Mouse (Mus musculus): Measurements from ENCODE around the gene Mthfr. TPM values are rescaled to one million over a fixed set of nuclear protein-coding genes. Genes with fewer than 3 reads are reported as not detected.
"Not testable (repeated sequence)": the region's sequence is repeated elsewhere in the genome, so short reads cannot be mapped to it uniquely, and the experiment has no call there.

Mthfr gene
- polyA plus RNA-seq, 1 experiment from 2014 or later: 18.7 TPM

DNA sequence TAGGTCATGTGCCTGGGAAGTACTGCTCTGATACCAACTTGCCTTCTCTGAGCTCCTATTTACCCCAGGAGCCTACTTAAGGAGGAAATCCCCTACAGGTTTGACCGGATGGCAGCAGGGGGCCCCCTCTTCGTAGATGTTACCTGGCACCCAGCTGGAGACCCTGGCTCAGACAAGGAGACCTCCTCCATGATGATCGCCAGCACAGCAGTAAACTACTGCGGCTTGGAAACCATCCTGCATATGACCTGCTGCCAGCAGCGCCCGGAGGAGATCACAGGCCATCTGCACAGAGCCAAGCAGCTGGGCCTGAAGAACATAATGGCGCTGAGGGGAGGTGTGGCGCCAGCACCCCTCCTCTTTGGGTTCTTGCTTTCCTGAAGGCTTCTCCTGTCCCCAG lies 4.5 kb downstream of the Mthfr start:
- H3K9ac ChIP-seq (ENCODE audit: low read length); H3K27ac ChIP-seq (replicated peaks; ENCODE audit: low read depth, low read length); DNase-seq (ENCODE audit: low spot score); ATAC-seq (ENCODE audit: insufficient number of reproducible peaks, low FRiP score, low TSS enrichment, low read depth); H3K4me3 ChIP-seq (ENCODE audit: low read depth, low read length); H3K36me3 ChIP-seq (ENCODE audit: control insufficient read depth, insufficient read depth, low read length); H3K9me3 ChIP-seq (ENCODE audit: control insufficient read depth, low read length); H3K4me2 ChIP-seq (ENCODE audit: low read depth, severe bottlenecking); H3K27me3 ChIP-seq (ENCODE audit: control insufficient read depth, insufficient read depth, low read length): not testable (repeated sequence)
- 85% methylated on average over 6 of the region's 8 CpGs for WGBS
- peaks cover 19% of the 10 kb centered on the region for H3K4me1 ChIP-seq (ENCODE audit: control insufficient read depth, insufficient read depth, low read length)

DNA sequence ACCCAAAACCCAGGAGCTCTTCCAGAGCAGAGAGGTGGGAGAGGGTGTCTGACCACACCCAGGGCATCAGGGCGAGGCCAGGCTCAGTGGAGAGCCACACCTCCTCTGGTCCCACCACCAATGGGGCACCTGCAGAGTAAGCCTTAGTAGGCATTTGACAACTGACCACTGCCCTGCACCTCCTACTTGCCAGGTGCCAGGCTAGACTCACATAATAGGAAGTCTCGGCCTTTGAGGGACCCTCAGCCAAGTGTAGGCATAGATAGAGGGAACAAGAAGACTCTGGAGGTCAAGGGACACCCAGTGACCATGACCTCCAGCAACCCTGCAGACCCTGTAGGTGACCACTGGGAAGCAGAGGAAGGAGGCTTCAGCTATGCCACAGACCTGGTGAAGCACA lies 5.2 kb downstream of the Mthfr start:
- Histone ChIP-seq H3K36me3 (ENCODE audit: control insufficient read depth, insufficient read depth, low read length) (peaks cover 4% of the 10 kb centered on the region; the same call in 1 of the 2 replicates), H3K4me2 (ENCODE audit: low read depth, severe bottlenecking) (no peak overlapping the region), H3K27ac (replicated peaks; ENCODE audit: low read depth, low read length) (no peak overlapping the region), H3K4me1 (ENCODE audit: control insufficient read depth, insufficient read depth, low read length) (peaks cover 19% of the 10 kb centered on the region), H3K9me3 (ENCODE audit: control insufficient read depth, low read length) (no peaks in the 10 kb centered on the region), H3K27me3 (ENCODE audit: control insufficient read depth, insufficient read depth, low read length) (no peaks in the 10 kb centered on the region), H3K9ac (ENCODE audit: low read length) (no peak overlapping the region), H3K4me3 (ENCODE audit: low read depth, low read length) (no peak overlapping the region)
- DNase-seq (ENCODE audit: low spot score) (no peak), ATAC-seq (ENCODE audit: insufficient number of reproducible peaks, low FRiP score, low TSS enrichment, low read depth) (no peak)
- WGBS: 91% methylated on average over 2 of the region's 2 CpGs

DNA sequence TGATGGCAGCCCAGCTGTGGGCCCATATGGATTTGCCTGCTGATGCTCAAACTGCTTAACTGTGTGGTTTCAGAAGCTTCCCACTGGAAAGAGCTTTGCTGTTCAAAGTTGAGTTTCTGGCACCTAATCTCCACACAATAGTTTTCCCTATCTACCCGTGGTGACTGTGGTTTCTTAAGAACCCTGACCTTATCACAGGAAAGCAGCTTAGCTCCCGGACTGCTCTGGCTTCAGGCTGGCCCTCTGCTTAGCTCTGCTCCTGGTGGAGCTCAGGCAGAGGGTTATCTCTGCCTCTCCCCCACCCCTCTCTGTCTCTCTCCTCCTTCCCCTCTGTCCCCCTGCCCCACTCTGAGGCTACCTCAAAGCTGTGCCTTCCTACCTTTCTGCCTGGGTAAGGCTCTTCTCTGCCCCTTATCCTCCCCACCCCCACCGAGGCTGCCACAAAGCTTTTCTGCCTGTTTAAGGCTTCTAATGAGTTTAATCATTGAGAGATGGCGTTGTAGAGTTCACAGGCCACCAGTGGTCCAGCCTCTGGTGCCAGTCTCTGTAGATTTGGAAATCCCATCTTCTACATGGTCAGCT lies 7.7 kb downstream of the Mthfr start:
- 75% methylated on average over 4 of the region's 4 CpGs for WGBS
- Histone ChIP-seq H3K4me3 (ENCODE audit: low read depth, low read length) (no peak overlapping the region), H3K9ac (ENCODE audit: low read length) (no peak overlapping the region)

DNA sequence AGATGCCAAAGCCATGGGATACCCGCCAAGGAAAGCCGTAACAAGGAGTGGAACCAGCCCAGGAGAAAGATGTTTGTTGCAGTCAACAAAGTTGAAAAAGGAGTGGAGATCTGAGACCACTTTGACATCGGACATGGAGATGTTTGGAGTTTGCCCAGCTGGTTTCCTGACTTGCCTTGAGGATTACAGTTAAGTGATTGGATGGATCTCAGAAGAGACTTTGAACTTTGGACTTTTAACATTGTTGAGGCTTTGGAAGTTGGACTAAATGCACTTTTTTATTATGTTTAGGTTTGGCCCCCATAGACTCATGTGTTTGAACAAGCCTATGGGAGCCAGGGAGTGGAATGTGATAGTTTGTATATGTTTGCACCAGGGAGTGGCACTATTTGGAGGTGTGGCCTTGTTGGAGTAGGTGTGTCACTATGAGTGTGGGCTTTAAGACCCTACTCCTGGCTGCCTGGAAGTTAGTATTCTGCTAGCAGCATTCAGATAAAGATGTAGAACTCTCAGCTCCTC lies 11.6 kb downstream of the Mthfr start:
- H3K4me1 ChIP-seq (ENCODE audit: control insufficient read depth, insufficient read depth, low read length); H3K4me2 ChIP-seq (ENCODE audit: low read depth, severe bottlenecking); ATAC-seq (ENCODE audit: insufficient number of reproducible peaks, low FRiP score, low TSS enrichment, low read depth); H3K4me3 ChIP-seq (ENCODE audit: low read depth, low read length); DNase-seq (ENCODE audit: low spot score); H3K27me3 ChIP-seq (ENCODE audit: control insufficient read depth, insufficient read depth, low read length); H3K9me3 ChIP-seq (ENCODE audit: control insufficient read depth, low read length); H3K9ac ChIP-seq (ENCODE audit: low read length); H3K27ac ChIP-seq (replicated peaks; ENCODE audit: low read depth, low read length): not testable (repeated sequence)
- H3K36me3 ChIP-seq (ENCODE audit: control insufficient read depth, insufficient read depth, low read length): peaks cover 16% of the 10 kb centered on the region
- 96% methylated on average over 3 of the region's 3 CpGs for WGBS

More for the DNA sequence above, 7.7 kb downstream of the Mthfr start:
- Histone ChIP-seq H3K9me3 (ENCODE audit: control insufficient read depth, low read length) (no peaks in the 10 kb centered on the region), H3K4me2 (ENCODE audit: low read depth, severe bottlenecking) (no peak overlapping the region), H3K27ac (replicated peaks; ENCODE audit: low read depth, low read length) (no peak overlapping the region), H3K27me3 (ENCODE audit: control insufficient read depth, insufficient read depth, low read length) (no peaks in the 10 kb centered on the region), H3K36me3 (ENCODE audit: control insufficient read depth, insufficient read depth, low read length) (peaks cover 4% of the 10 kb centered on the region; the same call in 1 of the 2 replicates), H3K4me1 (ENCODE audit: control insufficient read depth, insufficient read depth, low read length) (peaks cover 7% of the 10 kb centered on the region)
- ATAC-seq (ENCODE audit: insufficient number of reproducible peaks, low FRiP score, low TSS enrichment, low read depth) (no peak), DNase-seq (ENCODE audit: low spot score) (no peak)

DNA sequence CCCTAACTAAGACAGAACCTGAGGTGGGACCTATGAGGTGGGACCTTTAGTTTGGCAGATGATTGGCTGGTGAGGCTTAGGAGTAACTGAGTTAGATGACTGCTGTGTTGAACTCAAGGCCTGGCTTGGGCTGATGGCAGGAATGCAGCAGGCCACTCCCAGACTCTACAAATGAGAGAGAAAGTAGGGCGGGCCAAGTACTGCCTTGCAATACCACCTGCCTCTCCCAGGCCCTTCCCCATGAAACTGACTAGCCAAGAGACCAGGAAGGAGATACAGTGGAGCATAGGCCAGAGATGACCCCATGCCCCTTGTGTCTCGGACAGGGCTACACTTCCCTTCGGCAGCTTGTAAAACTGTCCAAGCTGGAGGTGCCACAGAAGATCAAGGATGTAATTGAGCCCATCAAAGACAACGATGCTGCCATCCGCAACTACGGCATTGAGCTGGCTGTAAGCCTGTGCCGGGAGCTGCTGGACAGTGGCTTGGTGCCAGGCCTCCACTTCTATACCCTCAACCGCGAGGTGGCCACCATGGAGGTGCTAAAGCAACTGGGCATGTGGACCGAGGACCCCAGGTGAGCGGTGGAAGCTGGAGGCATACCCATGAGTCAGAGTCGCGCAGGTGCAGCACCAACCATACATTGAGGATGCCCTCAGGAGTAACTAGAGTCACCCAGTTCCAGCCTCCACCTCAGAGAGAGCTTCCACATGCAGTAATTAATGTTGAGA lies 12.3 kb downstream of the Mthfr start:
- Histone ChIP-seq H3K27ac (replicated peaks; ENCODE audit: low read depth, low read length) (no peak overlapping the region), H3K36me3 (ENCODE audit: control insufficient read depth, insufficient read depth, low read length) (peaks cover 19% of the 10 kb centered on the region), H3K9ac (ENCODE audit: low read length) (no peak overlapping the region), H3K4me1 (ENCODE audit: control insufficient read depth, insufficient read depth, low read length) (no peaks in the 10 kb centered on the region), H3K4me3 (ENCODE audit: low read depth, low read length) (no peak overlapping the region), H3K4me2 (ENCODE audit: low read depth, severe bottlenecking) (no peak overlapping the region), H3K9me3 (ENCODE audit: control insufficient read depth, low read length) (no peaks in the 10 kb centered on the region), H3K27me3 (ENCODE audit: control insufficient read depth, insufficient read depth, low read length) (no peaks in the 10 kb centered on the region)
- WGBS: 77% methylated on average over 13 of the region's 13 CpGs
- no peak for DNase-seq (ENCODE audit: low spot score)
- ATAC-seq (ENCODE audit: insufficient number of reproducible peaks, low FRiP score, low TSS enrichment, low read depth): no peak

DNA sequence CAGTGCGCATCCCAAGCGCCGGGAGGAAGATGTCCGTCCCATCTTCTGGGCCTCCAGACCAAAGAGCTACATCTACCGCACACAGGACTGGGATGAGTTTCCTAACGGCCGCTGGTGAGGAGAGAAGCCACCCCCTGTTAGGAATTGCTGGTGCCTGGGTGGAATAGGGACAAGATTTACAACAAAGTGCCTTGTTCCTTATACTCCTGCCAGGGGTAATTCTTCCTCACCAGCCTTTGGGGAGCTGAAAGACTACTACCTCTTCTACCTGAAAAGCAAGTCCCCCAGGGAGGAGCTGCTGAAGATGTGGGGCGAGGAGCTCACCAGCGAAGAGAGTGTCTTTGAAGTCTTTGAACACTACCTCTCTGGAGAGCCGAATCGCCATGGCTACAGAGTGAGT lies 13.0 kb downstream of the Mthfr start:
- Histone ChIP-seq H3K4me2 (ENCODE audit: low read depth, severe bottlenecking) (no peak overlapping the region), H3K27me3 (ENCODE audit: control insufficient read depth, insufficient read depth, low read length) (no peaks in the 10 kb centered on the region), H3K4me3 (ENCODE audit: low read depth, low read length) (no peak overlapping the region), H3K27ac (replicated peaks; ENCODE audit: low read depth, low read length) (no peak overlapping the region), H3K9me3 (ENCODE audit: control insufficient read depth, low read length) (no peaks in the 10 kb centered on the region), H3K36me3 (ENCODE audit: control insufficient read depth, insufficient read depth, low read length) (peaks cover 19% of the 10 kb centered on the region), H3K9ac (ENCODE audit: low read length) (no peak overlapping the region), H3K4me1 (ENCODE audit: control insufficient read depth, insufficient read depth, low read length) (no peaks in the 10 kb centered on the region)
- no peak for ATAC-seq (ENCODE audit: insufficient number of reproducible peaks, low FRiP score, low TSS enrichment, low read depth)
- no peak for DNase-seq (ENCODE audit: low spot score)
- WGBS: 85% methylated on average over 11 of the region's 11 CpGs

DNA sequence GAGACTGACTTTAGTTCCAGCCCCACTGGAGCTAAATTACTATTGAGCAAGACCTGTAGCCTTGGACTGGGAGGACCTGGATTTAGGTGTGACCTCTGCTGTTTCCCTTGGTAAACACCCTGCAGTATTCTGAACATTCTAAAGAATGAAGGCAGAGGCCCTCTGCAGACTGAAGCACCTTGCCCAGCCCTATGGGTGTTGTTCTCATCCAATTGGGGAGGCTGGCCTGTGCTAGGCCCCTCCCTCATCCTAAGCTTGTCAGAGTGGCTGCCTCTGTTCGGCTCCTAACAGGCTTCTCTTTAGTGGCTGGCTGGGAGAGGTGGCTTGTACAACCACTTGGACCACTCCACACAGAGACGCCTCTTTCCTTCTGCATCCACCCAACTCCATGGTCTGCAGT lies 14.1 kb downstream of the Mthfr start:
- no peaks in the 10 kb centered on the region for H3K27me3 ChIP-seq (ENCODE audit: control insufficient read depth, insufficient read depth, low read length)
- ATAC-seq (ENCODE audit: insufficient number of reproducible peaks, low FRiP score, low TSS enrichment, low read depth) (no peak), DNase-seq (ENCODE audit: low spot score) (no peak)
- no peak overlapping the region for H3K27ac ChIP-seq (replicated peaks; ENCODE audit: low read depth, low read length)
- no peak overlapping the region for H3K4me3 ChIP-seq (ENCODE audit: low read depth, low read length)
- no peaks in the 10 kb centered on the region for H3K9me3 ChIP-seq (ENCODE audit: control insufficient read depth, low read length)
- 80% methylated on average over 2 of the region's 2 CpGs for WGBS
- peaks cover 19% of the 10 kb centered on the region for H3K36me3 ChIP-seq (ENCODE audit: control insufficient read depth, insufficient read depth, low read length)
- no peaks in the 10 kb centered on the region for H3K4me1 ChIP-seq (ENCODE audit: control insufficient read depth, insufficient read depth, low read length)
- no peak overlapping the region for H3K4me2 ChIP-seq (ENCODE audit: low read depth, severe bottlenecking)
- no peak overlapping the region for H3K9ac ChIP-seq (ENCODE audit: low read length)

DNA sequence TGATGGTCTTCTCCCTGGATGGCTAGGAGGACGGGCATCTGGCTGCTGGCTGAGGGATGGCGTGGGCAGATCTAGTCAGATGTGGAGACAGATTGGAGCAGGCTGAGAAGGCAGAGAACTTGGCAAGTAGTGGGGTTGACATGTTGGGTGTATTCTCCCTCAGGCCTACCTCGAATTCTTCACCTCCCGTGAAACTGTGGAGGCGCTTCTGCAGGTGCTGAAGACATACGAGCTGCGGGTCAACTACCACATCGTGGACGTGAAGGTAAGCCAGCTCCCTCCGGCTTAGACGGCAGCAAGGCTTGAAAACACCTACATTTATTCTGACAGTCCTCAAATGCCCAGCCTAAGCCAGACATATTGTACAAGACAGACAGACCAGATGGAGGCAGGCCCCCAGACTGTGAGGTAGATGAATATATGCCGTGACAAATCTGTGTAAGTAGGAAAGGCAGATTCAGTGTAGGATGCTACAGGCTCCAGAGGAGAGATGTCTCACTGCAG lies 14.6 kb downstream of the Mthfr start:
- DNase-seq (ENCODE audit: low spot score): no peak
- Histone ChIP-seq H3K36me3 (ENCODE audit: control insufficient read depth, insufficient read depth, low read length) (peaks cover 21% of the 10 kb centered on the region), H3K4me1 (ENCODE audit: control insufficient read depth, insufficient read depth, low read length) (no peaks in the 10 kb centered on the region), H3K9me3 (ENCODE audit: control insufficient read depth, low read length) (no peaks in the 10 kb centered on the region), H3K9ac (ENCODE audit: low read length) (no peak overlapping the region), H3K27me3 (ENCODE audit: control insufficient read depth, insufficient read depth, low read length) (no peaks in the 10 kb centered on the region), H3K4me3 (ENCODE audit: low read depth, low read length) (no peak overlapping the region), H3K4me2 (ENCODE audit: low read depth, severe bottlenecking) (no peak overlapping the region), H3K27ac (replicated peaks; ENCODE audit: low read depth, low read length) (no peak overlapping the region)
- WGBS: 93% methylated on average over 12 of the region's 12 CpGs
- no peak for ATAC-seq (ENCODE audit: insufficient number of reproducible peaks, low FRiP score, low TSS enrichment, low read depth)

Measured in limb, embryonic 11.5 days (tissue).